ENCODE assay signal across 9 mouse cellular contexts in the genomic region with DNA sequence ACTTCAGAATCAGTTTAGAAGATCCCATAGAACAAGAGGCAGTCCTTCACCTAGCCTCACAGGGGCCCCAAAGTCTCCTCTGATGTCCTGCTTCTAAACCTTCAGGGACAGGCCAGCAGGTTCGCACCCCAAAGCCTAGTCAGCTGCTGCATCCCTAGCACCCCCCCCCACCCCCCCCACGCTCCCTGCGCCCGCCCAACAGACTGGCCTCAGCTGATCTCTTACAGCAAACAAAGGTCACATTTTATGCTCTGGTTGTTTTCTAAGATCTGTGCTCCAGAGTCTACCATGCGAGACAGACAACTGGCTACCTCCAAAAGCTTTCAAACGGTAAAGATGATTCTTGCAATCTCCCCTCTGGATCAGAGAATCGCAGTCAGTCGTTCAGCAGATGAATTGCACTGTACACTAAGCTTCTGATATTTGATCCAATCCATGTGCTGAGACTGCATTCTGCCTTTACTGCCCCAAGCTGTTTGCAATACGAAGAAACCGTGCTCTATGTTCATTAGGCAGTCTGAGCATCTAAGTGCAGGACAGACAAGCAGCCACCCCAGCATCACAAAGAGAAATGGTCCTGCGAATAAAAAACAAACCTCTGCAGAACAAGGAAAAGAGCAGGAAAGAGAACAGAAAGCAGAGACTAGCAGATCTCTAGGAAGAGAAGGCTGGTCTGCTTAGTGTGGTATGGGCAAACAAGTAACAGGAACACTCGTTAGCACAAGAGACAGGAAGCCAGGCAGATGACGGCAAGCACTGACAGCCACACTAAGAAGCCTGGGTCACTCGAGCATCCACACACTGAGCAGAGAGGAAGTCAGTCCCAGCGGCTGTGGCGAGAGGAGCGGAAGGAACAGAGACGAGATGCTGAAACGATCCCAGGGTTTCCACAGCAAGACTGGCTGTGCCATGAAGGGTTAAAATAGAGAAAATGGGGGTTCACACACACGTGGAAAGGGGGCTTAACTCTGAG. TPM values are rescaled to one million over a fixed set of nuclear protein-coding genes. Genes with fewer than 3 reads are reported as not detected.
A peak's percentile ranks its signal among the peaks of the same experiment; 100 is the strongest.
DNase-seq lines count a peak whose midpoint lies in the region; ATAC-seq and TF ChIP-seq lines count a peak whose summit lies in the region.
"Had no signal": no experiment of that assay in that cellular context is flagged by ENCODE, and none has a peak within 500 bp of the region (broad histone marks: within the 10 kb centered on the region; RNA-seq: fewer than 3 reads in every experiment).

No protein-coding gene starts in this region.

- H3K9ac ChIP-seq in forebrain, embryonic 12.5 days = peak overlapping the region; percentile 25; the same call in 1 of the 2 replicates

- WGBS in forebrain, embryonic 12.5 days = 32% methylated on average over 20 of the region's 20 CpGs

- peak overlapping the region; percentile 0; the same call in 1 of the 2 replicates for H3K4me2 ChIP-seq in forebrain, embryonic 12.5 days
- no peak overlapping the region for H3K4me2 ChIP-seq in myocyte (ENCODE audit: low read depth)

- peak overlapping the region; percentile 42; the same call in 1 of the 2 replicates for H3K27ac ChIP-seq in forebrain, embryonic 12.5 days
- H3K27ac ChIP-seq: macrophage had no signal

- H3K4me1 ChIP-seq in forebrain, embryonic 12.5 days = peaks cover 14% of the 10 kb centered on the region

- ATAC-seq in forebrain, embryonic 12.5 days (ENCODE audit: low FRiP score) = peak; percentile 39; the same call in 1 of the 2 replicates

- no peak overlapping the region for H3K4me3 ChIP-seq in forebrain, embryonic 12.5 days (replicated peaks)
- H3K4me3 ChIP-seq in myocyte = no peak overlapping the region

- peak; percentile 34 for DNase-seq in layer of hippocampus, adult 11-12 months (ENCODE audit: low spot score)
- DNase-seq in layer of hippocampus, adult 18-20 months (ENCODE audit: low spot score in 2 of 2) = no peak
- DNase-seq in kidney, postnatal 10 days = peak; percentile 29
- no peak for DNase-seq in urinary bladder, postnatal 10 days (ENCODE audit: low spot score)
- DNase-seq in frontal cortex, postnatal 14 days (ENCODE audit: low spot score in 2 of 2) = no peak
- no peak for DNase-seq in heart, postnatal 25 days (ENCODE audit: low spot score)

- no peaks in the 10 kb centered on the region for H3K27me3 ChIP-seq in forebrain, embryonic 12.5 days
- H3K27me3 ChIP-seq in myocyte (ENCODE audit: control insufficient read depth, insufficient read depth, insufficient read length) = no peaks in the 10 kb centered on the region

- no peak for TF ChIP-seq POLR2A in myocyte (IDR thresholded peaks at IDR 0.05; ENCODE audit: insufficient read length, low read depth)

- intact Hi-C loops in heart, postnatal 25 days (cut with DNase I) = no loop called here

- H3K9me3 ChIP-seq in forebrain, embryonic 12.5 days = no peaks in the 10 kb centered on the region

- no peak overlapping the region for H3ac ChIP-seq in myocyte (ENCODE audit: control insufficient read depth, insufficient read length)

- peaks cover 38% of the 10 kb centered on the region for H3K36me3 ChIP-seq in forebrain, embryonic 12.5 days (replicated peaks)
- H3K36me3 ChIP-seq in myocyte (ENCODE audit: control insufficient read depth, insufficient read depth) = peaks cover 50% of the 10 kb centered on the region

- H3K79me2 ChIP-seq in myocyte (ENCODE audit: control insufficient read depth, insufficient read depth) = no peaks in the 10 kb centered on the region

TF ChIP-seq in myocyte, 11 proteins besides CTCF, POLR2A, EP300 and RAD21:
- TF ChIP-seq POLR2AphosphoS2 (IDR thresholded peaks at IDR 0.05; ENCODE audit: insufficient read length, low read depth) = peak; percentile 46
- TF ChIP-seq MYOD1 (IDR thresholded peaks at IDR 0.05; ENCODE audit: control insufficient read depth in 1 of 3, insufficient read length in 2 of 3, low read depth in 2 of 3) = no peak
TF ChIP-seq in myocyte: peak in this region for 1.

RNA-seq across cellular contexts. Expression of a gene that starts 43.3 kb away (rescaled TPM):
- 100 to 1,000 TPM; 114 to 115 TPM for total RNA-seq in layer of hippocampus, adult 18-20 months (2021)
- polyA plus RNA-seq in forebrain, embryonic 12.5 days (2016; fragmentation: Nextera tagmentation; extraction: Ambion mirVana) = 169 and 172 TPM in 2 replicates
- 396 TPM for polyA plus RNA-seq in myocyte (2012; fragmentation: generic; extraction: Trizol)
- total RNA-seq in heart, postnatal 25 days (2021) = 1 to 10 TPM; 3.0 to 3.4 TPM

Comparison
In these comparisons a context has a peak if more than half of its experiments do, and no peak if none do; other contexts are left out.
1. DNase-seq: peak in layer of hippocampus, adult 11-12 months (single experiment) and kidney, postnatal 10 days (single experiment); none in layer of hippocampus, adult 18-20 months (0 of 2), urinary bladder, postnatal 10 days (single experiment), frontal cortex, postnatal 14 days (0 of 2) and heart, postnatal 25 days (single experiment).
2. RNA of a gene that starts 43.3 kb away (total RNA-seq): 114 to 115 TPM in layer of hippocampus, adult 18-20 months; 3.0 to 3.4 TPM in heart, postnatal 25 days; every median in the first group is over 10 times any median in the second.